Mouse (Mus musculus) embryonic fibroblast, embryonic 13.5 days (primary cell): ENCODE measurements around the gene Gas8. TPM values are rescaled to one million over a fixed set of nuclear protein-coding genes. Genes with fewer than 3 reads are reported as not detected.

ENCODE experiments used
- H3K27ac ChIP-seq: 2 replicates; pipeline ENCODE4 v1.5.1; 2012; ENCODE audit warnings: low read length, control low read depth, inconsistent platforms; ENCODE audit not compliant: insufficient read depth
- H3K4me1 ChIP-seq: 2 replicates; pipeline ENCODE4 v1.6.1; 2011; ENCODE audit warnings: low read length; ENCODE audit not compliant: control insufficient read depth, insufficient read depth
- H3K4me3 ChIP-seq: 2 replicates; pipeline ENCODE4 v1.5.1; 2011; ENCODE audit warnings: mild to moderate bottlenecking, control low read depth, low read length; ENCODE audit not compliant: insufficient read depth
- CTCF ChIP-seq: IDR thresholded peaks from 2 replicates; pipeline ENCODE4 v1.5.1; 2011; ENCODE audit warnings: mild to moderate bottlenecking, control low read depth, low read length, moderate library complexity, borderline replicate concordance; ENCODE audit not compliant: insufficient read depth
- POLR2A ChIP-seq: IDR thresholded peaks from 2 replicates; pipeline ENCODE4 v1.6.1; 2011; ENCODE audit warnings: low read depth, mild to moderate bottlenecking, control low read depth, low read length, moderate library complexity
- polyA plus RNA-seq: library from polyadenylated mRNA; stranded (reverse); fragments of >200 nt; gene quantifications from 2 replicates; pipeline ENCODE4 v1.2.4, GENCODE M21; 2011; ENCODE audit warnings: low read depth; ENCODE audit not compliant: missing spikeins, insufficient read length

Gas8 gene
- polyA plus RNA-seq, 1 experiment, result 22.2 TPM

DNA sequence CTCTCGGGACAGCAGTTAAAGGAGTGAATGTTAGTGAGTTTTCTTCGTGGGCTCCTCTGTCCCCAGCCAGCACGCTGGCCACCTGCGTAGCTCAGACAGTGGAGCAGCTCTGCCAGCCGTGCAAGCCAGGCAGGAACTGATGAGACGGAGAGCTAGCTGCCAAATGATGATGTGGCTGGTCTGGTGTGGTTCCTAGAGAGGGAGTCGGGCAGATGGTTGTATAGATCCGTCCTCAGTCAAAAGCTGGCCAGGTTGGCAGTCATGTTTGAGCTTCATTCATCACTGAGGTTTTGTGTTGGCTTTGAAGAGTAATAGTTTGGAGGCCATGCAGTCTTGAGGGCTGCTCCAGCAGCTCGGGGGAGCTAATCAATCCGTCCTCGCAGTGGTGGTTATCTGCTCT is 19.7 kb upstream of the Gas8 start:
- no peaks in the 10 kb centered on the region for H3K4me1 ChIP-seq
- H3K4me3 ChIP-seq, result no peak overlapping the region
- TF ChIP-seq POLR2A (no peak), CTCF (no peak)
- no peak overlapping the region for H3K27ac ChIP-seq

DNA sequence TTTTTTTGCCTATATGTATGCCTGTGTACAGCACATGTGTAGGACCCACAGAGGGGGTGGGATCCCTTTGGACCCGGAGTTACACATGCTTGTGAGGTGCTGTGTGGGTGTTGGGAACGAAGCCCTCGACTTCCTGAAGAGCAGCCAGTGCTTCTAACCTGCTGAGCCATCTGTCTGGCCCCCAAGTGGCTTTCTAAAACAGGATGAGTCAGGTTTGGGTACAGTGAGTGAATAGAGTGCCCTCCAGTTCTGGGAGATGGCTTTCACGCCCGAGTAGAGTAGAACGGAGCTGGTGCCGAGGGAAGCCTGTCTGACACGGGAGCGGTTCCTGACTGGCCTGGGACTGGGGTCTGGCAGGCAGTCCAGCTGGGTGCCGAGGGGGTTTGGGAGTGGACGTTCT is 19.1 kb upstream of the Gas8 start:
- no peak for TF ChIP-seq POLR2A
- no peak for TF ChIP-seq CTCF
- H3K27ac ChIP-seq, result no peak overlapping the region
- no peaks in the 10 kb centered on the region; the same call in 1 of the 2 replicates for H3K4me1 ChIP-seq
- no peak overlapping the region for H3K4me3 ChIP-seq

DNA sequence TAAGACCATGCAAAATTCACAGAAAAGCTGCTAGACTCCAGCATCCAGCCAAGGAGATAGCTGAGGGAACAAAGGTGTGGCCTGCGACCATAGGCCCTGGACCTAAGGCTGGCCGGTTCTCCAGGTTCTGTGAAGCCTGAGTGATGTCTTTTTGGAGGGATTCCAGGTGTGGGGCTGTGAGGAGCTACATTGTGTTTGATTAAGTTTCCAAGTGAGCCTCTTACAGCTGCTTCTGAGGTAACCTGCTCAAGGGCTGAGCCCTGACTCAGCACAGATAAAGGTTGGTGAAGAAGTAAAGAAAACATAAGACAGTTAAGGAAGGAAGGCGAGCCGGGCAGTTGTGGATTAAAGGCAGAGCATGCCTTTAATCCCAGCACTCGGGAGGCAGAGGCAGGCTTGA is 16.4 kb upstream of the Gas8 start:
- no peak for TF ChIP-seq CTCF
- TF ChIP-seq POLR2A, result no peak
- H3K4me1 ChIP-seq, result no peaks in the 10 kb centered on the region; the same call in 1 of the 2 replicates
- H3K4me3 ChIP-seq, result no peak overlapping the region
- H3K27ac ChIP-seq, result no peak overlapping the region

DNA sequence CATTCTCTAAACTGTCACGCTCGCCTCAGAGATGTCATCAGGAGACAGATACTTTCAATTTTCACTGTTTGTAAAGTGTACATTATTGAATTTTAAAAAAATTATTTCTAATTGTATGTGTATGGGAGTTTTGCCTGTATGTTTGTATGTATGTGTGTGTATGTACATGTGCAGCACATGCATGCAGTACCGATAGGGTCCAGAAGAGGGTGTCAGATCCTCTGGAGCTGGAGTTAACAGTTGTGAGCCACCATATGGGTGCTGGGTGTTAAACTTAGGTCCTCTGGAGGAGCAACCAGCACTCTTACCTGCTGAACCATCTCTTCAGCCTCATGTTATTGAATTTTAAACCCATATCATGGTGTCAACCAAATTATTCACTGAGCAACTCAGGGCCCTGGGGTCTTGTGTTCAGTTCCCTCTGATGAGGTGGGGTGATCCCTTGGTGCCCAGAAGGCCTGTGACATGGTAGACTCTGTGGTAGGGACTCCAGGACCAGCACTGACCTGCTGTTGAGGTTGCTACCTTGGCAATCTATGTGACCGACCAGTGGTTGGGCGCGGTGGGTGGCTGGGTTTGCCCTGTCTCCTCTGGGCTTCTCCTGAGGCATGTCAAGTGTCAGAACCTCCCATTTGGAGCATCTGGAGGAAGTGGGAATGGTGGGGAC is 14.7 kb upstream of the Gas8 start:
- TF ChIP-seq CTCF (no peak), POLR2A (no peak)
- Histone ChIP-seq H3K4me1 (no peaks in the 10 kb centered on the region; the same call in 1 of the 2 replicates), H3K27ac (no peak overlapping the region), H3K4me3 (no peak overlapping the region)

DNA sequence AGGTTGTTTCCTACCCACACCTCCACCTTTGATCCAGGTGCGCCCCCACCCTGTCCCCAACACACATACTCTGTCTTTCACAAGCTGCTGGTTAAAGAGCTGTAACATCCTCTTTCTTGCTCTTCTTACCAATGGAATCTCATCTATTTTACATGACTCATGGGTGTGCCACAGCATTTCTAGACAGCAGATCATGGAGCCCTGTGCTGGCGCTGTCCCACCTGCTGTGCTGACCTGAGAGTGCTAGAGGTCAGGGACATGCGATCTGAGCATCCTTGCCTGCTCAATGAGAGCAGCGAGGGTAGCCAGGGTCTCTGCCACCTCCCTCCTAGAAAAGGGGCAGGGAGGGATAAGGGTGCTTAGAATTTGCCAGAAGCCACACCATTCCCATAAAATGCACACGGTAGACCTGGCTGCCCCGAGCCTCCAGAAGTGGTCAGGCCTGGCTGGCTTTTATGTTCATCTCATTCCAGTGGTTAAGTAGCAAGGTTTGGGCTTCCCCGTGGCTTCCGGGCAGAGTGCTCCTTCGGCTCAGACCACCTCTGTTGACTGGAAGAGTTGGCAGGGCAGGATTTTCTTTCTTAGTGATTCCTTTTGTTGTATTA is 13.9 kb upstream of the Gas8 start:
- Histone ChIP-seq H3K4me1 (no peaks in the 10 kb centered on the region; the same call in 1 of the 2 replicates), H3K4me3 (no peak overlapping the region), H3K27ac (no peak overlapping the region)
- no peak for TF ChIP-seq POLR2A
- no peak for TF ChIP-seq CTCF

DNA sequence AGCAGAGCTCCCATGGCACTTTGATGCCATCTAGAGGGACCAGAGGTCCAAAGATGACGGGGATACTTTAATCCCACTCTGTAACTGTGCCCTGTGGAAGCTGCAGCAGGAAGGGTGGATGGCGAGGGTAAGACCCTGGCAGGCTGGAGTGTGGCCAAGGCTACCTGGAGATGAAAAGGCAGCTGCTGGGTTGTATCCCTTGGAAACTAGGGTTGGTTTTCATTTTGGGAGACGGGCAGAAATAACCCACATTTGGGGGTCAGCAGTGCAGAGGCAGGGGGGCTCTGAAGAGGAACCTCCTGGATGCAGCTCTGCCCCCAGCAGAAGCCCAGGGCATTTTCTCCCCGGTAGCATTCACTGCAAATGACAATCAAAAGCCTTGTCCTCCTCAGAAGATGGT is 13.4 kb upstream of the Gas8 start:
- Histone ChIP-seq H3K4me1 (no peaks in the 10 kb centered on the region; the same call in 1 of the 2 replicates), H3K27ac (no peak overlapping the region), H3K4me3 (no peak overlapping the region)
- no peak for TF ChIP-seq CTCF
- TF ChIP-seq POLR2A, result no peak

DNA sequence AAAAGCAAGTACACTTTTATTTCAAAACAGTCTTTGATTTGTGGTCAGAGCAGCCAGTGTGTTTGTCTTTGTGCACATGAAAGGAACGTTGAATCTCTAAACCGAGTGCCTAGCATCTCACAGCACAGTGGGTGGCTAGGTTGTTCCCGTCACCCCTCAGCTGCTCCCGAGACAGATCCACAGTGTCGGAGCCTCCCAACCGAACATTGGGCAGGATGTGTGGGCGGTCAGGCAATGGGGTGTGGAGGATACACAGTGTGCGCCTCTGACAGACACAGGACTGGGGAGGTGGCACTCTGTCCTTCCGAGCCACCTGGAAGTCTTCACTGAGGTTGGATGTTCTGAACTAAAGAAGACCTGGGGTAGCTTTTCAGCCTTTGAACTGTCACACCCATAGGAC is 12.9 kb upstream of the Gas8 start:
- Histone ChIP-seq H3K4me1 (no peaks in the 10 kb centered on the region; the same call in 1 of the 2 replicates), H3K4me3 (no peak overlapping the region)
- no peak for TF ChIP-seq POLR2A
- no peak for TF ChIP-seq CTCF

DNA sequence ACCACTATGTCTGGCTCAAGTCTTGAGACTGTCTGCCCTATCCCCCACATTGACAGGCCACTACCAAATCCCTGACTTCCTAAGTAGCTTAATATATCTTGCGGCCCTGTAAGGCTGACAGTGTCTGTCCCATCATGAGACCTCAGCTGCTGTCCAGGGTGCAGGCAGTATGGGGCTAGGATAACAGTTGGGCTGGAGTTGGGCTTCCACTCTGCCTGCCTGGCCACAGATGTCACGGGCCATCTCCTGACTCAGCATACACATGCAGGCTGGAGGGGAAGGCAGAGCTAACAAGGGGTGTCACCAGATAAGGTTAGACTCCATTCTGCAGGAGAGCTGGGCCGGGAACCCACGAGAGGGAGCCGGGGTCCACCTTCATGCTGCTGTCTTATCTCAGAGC is 11.5 kb upstream of the Gas8 start:
- Histone ChIP-seq H3K4me3 (no peak overlapping the region), H3K4me1 (no peaks in the 10 kb centered on the region; the same call in 1 of the 2 replicates), H3K27ac (no peak overlapping the region)
- TF ChIP-seq CTCF (no peak), POLR2A (no peak)

More for the DNA sequence above, 12.9 kb upstream of the Gas8 start:
- H3K27ac ChIP-seq, result no peak overlapping the region

DNA sequence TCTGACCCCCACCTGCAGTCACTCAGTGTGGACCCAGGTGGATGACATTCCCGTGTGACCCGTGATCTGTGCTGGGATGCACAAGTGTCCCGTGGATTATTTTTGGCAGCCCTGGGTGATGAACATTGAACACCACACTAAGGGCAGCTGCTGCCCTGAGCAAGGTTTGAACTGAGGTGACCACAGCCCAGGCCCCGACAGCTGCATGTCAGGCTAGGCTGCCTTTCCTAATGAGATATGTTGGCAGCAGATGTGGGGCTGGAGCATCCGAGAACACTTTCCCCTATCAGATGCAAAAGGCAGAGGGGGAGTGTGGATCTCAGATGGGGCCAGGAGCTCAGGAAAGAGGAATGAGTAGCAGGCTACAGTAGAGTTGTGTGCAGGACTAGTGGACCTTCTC is 7.8 kb upstream of the Gas8 start:
- TF ChIP-seq CTCF, result no peak
- no peak for TF ChIP-seq POLR2A
- Histone ChIP-seq H3K27ac (no peak overlapping the region), H3K4me3 (no peak overlapping the region), H3K4me1 (no peaks in the 10 kb centered on the region)

DNA sequence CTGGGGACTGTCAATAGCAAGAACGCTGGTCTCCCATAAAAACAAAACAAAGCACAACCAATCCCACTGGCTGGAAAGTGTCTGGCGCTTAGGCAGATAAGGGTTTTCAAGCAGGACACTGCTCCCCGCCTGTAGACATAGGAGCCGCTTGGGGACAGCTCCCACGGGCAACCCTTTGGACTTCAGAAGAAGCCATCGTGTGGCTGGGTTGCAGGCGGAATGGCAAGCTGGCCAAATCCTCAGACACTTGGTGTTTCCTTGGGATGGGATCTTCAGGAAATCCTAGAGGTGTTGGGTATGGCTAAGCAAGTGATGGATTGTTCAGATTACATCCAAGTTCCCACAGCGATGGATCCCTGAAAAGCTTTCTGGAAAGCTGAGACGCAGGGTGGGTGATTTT is 4.5 kb upstream of the Gas8 start:
- Histone ChIP-seq H3K27ac (no peak overlapping the region), H3K4me3 (peak overlapping the region; percentile 57; the same call in 1 of the 2 replicates), H3K4me1 (no peaks in the 10 kb centered on the region)
- TF ChIP-seq POLR2A (no peak), CTCF (no peak)
